Mouse (Mus musculus): Measurements from ENCODE around the gene Ddx27. TPM values are rescaled to one million over a fixed set of nuclear protein-coding genes. Genes with fewer than 3 reads are reported as not detected.
A peak's percentile ranks its signal among the peaks of the same experiment; 100 is the strongest.
"Not testable (repeated sequence)": the region's sequence is repeated elsewhere in the genome, so short reads cannot be mapped to it uniquely, and the experiment has no call there.

Gene Ddx27
- polyA plus RNA-seq, 1 experiment from 2014 or later = 54.2 TPM

DNA sequence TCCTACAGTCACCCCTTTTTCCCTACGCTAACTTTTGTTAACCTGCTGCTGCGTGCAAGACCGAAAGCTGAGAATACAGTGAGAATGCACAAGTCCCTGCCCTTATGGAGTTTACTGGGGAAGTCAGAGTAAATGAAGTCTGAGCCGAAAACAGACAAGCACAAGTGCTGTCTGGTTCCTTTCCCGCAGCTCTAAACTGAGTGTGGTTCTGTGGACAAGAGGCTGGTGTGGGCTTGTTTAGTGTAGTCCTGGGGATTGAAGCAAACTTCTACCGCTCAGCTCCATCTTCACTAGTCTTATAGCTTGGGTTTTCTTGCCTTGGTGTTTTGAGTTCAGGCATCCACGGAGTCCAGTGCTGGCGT, 18.5 kb upstream of the Ddx27 start:
- peak overlapping the region; percentile 92 for H3K4me2 ChIP-seq
- 36% methylated on average over 8 of the region's 8 CpGs for WGBS

DNA sequence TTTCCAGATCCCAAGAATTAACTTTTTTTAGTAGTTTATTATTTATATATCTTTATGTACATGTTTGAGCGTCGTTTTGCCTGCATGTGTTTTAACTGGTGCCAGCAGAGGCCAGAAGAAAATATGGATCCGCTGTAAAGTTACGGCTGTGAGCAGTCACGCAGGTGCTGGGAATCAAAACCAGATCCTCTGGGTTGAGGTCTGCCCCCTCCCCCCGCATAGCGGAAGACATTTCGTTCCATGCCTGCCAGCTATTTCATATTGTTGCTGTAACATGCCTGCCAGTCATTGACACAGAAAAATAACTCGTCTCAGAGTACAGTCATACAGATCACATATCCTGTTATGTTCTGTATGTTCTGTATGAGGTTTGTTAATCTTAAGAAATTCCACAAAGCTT, 13.5 kb upstream of the Ddx27 start:
- no peak overlapping the region for H3K4me2 ChIP-seq
- H3K36me3 ChIP-seq = no peaks in the 10 kb centered on the region
- no peak overlapping the region for H3K4me3 ChIP-seq
- no peaks in the 10 kb centered on the region for H3K9me3 ChIP-seq
- H3K9ac ChIP-seq = no peak overlapping the region
- peaks cover 10% of the 10 kb centered on the region; the same call in 1 of the 2 replicates for H3K4me1 ChIP-seq
- no peaks in the 10 kb centered on the region for H3K27me3 ChIP-seq
- ATAC-seq (ENCODE audit: insufficient number of reproducible peaks, insufficient read depth, low FRiP score, low TSS enrichment, low read depth) = no peak
- 0 out of 2 replicates have a peak overlapping the region, but pooled peaks have one; percentile 5 for H3K27ac ChIP-seq
- 28% methylated on average over 9 of the region's 9 CpGs for WGBS

More for the DNA sequence above, 18.5 kb upstream of the Ddx27 start:
- H3K9me3 ChIP-seq = no peaks in the 10 kb centered on the region
- H3K36me3 ChIP-seq = no peaks in the 10 kb centered on the region
- no peaks in the 10 kb centered on the region for H3K27me3 ChIP-seq
- no peak for ATAC-seq (ENCODE audit: insufficient number of reproducible peaks, insufficient read depth, low FRiP score, low TSS enrichment, low read depth)
- peak overlapping the region; percentile 98 for H3K9ac ChIP-seq
- H3K27ac ChIP-seq = peak overlapping the region; percentile 99
- peaks cover 44% of the 10 kb centered on the region for H3K4me1 ChIP-seq
- peak overlapping the region; percentile 97 for H3K4me3 ChIP-seq

DNA sequence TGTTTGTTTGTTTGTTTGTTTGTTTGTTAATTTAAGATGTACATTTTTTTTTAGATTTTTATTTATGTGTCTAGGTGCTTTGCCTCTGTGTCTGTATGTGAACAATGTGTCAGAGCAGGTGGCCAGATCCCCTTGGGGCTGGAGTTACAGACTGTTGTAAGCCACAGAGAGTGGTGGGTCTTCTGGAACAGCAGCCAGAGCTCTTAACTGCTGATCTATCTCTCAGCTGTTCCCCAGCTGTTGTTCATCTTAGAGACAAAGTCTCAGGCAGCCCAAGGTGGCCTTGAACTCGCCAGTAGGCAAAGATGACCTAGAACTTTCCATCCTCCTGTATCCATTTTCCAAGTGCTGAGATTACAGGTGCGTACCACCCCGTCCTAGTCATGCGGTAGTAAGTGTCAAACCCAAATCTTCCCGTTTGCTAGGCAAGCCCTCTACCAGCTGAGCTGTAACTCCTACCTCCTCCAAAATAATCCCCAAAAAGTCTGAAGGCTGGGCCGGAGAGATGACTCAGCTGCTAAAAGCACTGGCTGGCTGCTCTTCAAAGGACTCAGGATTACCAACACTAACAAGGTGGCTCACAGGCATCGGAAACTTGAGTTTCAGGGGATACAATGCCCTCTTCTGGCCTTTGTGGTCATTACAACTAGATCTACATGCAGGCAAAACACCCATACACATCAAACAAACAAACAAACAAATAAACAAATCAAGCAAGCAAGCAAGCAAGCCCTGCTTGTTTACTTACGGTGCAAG, 10.7 kb upstream of the Ddx27 start:
- H3K27ac ChIP-seq = no peak overlapping the region
- no peak overlapping the region for H3K4me3 ChIP-seq
- 47% methylated on average over 8 of the region's 8 CpGs for WGBS
- no peaks in the 10 kb centered on the region for H3K36me3 ChIP-seq
- H3K4me1 ChIP-seq = peaks cover 5% of the 10 kb centered on the region; the same call in 1 of the 2 replicates
- H3K9me3 ChIP-seq = no peaks in the 10 kb centered on the region
- H3K27me3 ChIP-seq = no peaks in the 10 kb centered on the region
- no peak for ATAC-seq (ENCODE audit: insufficient number of reproducible peaks, insufficient read depth, low FRiP score, low TSS enrichment, low read depth)
- H3K4me2 ChIP-seq = no peak overlapping the region
- no peak overlapping the region for H3K9ac ChIP-seq

DNA sequence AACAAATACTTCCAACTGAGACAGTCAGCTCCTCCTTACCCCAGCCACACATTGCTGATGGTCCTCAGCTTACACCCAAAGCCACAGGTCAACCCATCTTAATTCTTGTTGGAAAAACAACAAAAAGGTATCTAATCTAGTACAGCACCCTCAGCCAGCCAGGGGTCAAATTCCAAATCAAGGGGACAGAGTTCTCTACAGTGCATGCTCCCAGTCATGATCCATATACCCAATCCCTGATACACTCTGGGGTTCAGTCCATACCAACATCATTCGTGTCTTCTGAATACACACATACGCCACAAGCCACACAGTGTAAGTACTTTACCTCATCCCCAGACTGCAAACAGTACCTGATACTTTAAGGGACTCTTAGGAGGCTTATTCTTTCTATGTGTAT, 8.6 kb upstream of the Ddx27 start:
- no peaks in the 10 kb centered on the region for H3K36me3 ChIP-seq
- H3K4me2 ChIP-seq = no peak overlapping the region
- no peaks in the 10 kb centered on the region; the same call in 1 of the 2 replicates for H3K4me1 ChIP-seq
- no peak for ATAC-seq (ENCODE audit: insufficient number of reproducible peaks, insufficient read depth, low FRiP score, low TSS enrichment, low read depth)
- H3K27me3 ChIP-seq = no peaks in the 10 kb centered on the region
- no peak overlapping the region for H3K27ac ChIP-seq
- no peaks in the 10 kb centered on the region for H3K9me3 ChIP-seq
- H3K9ac ChIP-seq = no peak overlapping the region
- no peak overlapping the region for H3K4me3 ChIP-seq
- WGBS = 87% methylated on average over 2 of the region's 2 CpGs

DNA sequence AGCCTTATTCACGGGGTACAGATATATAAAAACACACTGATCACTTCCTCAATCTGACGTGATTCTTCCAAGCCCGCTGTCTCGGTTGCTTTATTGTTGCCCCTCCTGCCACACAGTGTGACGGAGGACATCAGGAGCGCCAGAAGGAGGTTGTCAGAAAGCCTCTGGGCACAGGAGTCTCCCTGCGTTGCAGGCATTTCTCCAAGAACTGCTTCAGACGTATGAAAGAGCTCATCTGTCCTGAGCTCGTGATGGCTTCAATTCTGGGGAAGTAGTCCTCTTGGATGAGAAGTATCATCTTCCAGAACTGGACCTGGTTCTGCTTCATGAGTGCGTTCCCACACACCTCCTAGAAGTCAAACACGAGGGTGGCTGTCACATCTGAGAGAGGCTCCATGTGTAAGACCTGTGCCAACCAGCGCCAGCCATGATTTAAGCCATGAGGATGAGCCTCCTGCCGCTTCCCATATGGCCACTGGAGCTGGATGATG, 7.9 kb upstream of the Ddx27 start:
- ATAC-seq (ENCODE audit: insufficient number of reproducible peaks, insufficient read depth, low FRiP score, low TSS enrichment, low read depth) = no peak
- H3K9ac ChIP-seq = no peak overlapping the region
- WGBS = 72% methylated on average over 13 of the region's 13 CpGs
- H3K36me3 ChIP-seq = no peaks in the 10 kb centered on the region
- H3K9me3 ChIP-seq = no peaks in the 10 kb centered on the region
- H3K4me2 ChIP-seq = no peak overlapping the region
- no peak overlapping the region for H3K27ac ChIP-seq
- H3K4me3 ChIP-seq = no peak overlapping the region
- no peaks in the 10 kb centered on the region for H3K27me3 ChIP-seq
- no peaks in the 10 kb centered on the region; the same call in 1 of the 2 replicates for H3K4me1 ChIP-seq

DNA sequence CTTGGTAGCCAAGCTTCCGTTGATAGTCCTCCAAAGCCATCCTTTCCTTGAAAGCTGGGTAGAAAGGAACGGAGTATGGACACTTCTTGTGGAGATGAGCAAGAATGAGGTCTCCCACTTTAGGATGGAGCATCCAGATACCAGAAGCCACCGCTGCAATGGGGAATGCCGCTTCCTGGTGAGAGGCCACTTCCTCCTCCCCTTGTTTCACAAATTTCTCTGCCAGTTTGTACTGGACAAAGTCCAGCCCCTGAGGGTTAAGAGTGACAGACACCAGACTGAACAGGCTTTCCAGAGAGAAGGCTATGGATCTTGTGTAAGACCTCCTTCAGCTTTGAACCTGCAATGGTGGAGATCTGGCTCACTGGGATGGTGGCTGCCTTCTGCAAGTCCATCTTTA, 7.4 kb upstream of the Ddx27 start:
- H3K9ac ChIP-seq; H3K4me3 ChIP-seq; H3K4me2 ChIP-seq; H3K27ac ChIP-seq; H3K27me3 ChIP-seq; ATAC-seq (ENCODE audit: insufficient number of reproducible peaks, insufficient read depth, low FRiP score, low TSS enrichment, low read depth); H3K9me3 ChIP-seq; H3K4me1 ChIP-seq; H3K36me3 ChIP-seq: not testable (repeated sequence)
- WGBS = 82% methylated on average over 4 of the region's 4 CpGs

DNA sequence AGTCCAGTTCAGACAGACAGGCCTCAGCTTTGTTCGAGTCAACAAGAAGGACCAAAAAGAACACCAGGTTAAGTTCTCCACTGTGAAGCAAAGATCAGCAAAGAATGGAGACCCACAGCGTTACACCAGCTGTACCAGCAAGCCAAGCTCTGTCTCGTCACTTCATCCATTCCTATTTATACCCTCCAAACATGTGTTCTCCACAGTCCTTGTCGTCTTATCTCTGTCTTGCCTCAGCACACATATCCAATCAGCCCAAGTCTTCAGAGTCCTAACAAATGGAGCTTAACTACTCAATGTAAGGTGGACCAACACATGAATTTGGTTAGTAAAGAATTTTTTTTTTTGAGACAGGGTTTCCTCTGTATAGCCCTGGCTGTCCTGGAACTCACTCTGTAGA, 5.5 kb upstream of the Ddx27 start:
- no peak overlapping the region for H3K4me3 ChIP-seq
- no peak overlapping the region for H3K9ac ChIP-seq
- 81% methylated on average over 4 of the region's 4 CpGs for WGBS
- peaks cover under 1% of the 10 kb centered on the region; the same call in 1 of the 2 replicates for H3K4me1 ChIP-seq
- no peak overlapping the region for H3K4me2 ChIP-seq
- no peaks in the 10 kb centered on the region for H3K36me3 ChIP-seq
- no peak for ATAC-seq (ENCODE audit: insufficient number of reproducible peaks, insufficient read depth, low FRiP score, low TSS enrichment, low read depth)
- no peak overlapping the region for H3K27ac ChIP-seq
- no peaks in the 10 kb centered on the region for H3K9me3 ChIP-seq
- H3K27me3 ChIP-seq = no peaks in the 10 kb centered on the region

DNA sequence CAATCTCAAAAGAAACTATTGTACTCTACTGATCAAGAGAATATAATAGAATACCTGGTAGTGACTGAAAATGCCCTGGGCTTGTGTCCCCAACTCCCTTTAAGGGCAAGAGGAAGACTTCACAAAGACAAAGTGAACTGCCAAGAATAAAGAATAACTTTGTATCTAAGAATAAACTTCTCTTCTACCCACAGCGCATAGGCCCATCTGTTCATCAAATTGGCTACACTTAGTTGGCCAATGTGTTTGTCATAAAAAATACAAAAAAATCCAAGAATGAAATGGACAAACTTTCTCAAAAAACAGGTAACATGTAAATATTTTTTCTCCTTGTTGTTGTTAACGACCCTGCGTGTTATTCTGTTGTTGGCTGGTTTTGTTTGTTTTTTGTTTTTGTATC, 4.4 kb upstream of the Ddx27 start:
- Histone ChIP-seq H3K36me3 (no peaks in the 10 kb centered on the region), H3K9ac (no peak overlapping the region), H3K4me2 (no peak overlapping the region), H3K4me3 (no peak overlapping the region), H3K27ac (no peak overlapping the region), H3K9me3 (no peaks in the 10 kb centered on the region), H3K4me1 (peaks cover 4% of the 10 kb centered on the region), H3K27me3 (no peaks in the 10 kb centered on the region)
- no peak for ATAC-seq (ENCODE audit: insufficient number of reproducible peaks, insufficient read depth, low FRiP score, low TSS enrichment, low read depth)
- WGBS = 77% methylated on average over 3 of the region's 3 CpGs

DNA sequence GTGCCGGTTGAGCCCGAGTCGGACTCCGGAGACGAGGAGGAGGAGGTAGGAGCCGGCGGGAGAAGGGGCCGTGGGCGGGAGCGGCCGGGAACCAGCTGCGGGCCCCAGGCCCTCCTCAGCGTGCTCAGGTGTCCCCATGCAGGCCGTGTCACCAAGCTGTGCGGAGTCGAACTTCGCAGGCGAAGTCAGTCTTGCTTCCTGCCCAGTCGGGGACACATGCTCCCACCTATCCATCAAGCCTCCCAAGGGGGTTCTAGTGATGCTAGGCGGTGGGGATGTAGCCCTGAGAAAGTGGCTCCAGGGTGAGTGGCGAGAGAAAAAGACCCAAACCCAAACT, 357 bp downstream of the Ddx27 start:
- H3K27me3 ChIP-seq = no peaks in the 10 kb centered on the region
- peaks cover 18% of the 10 kb centered on the region for H3K4me1 ChIP-seq
- peak overlapping the region; percentile 98 for H3K4me2 ChIP-seq
- H3K9me3 ChIP-seq = no peaks in the 10 kb centered on the region
- peak; percentile 66; the same call in 1 of the 2 replicates for ATAC-seq (ENCODE audit: insufficient number of reproducible peaks, insufficient read depth, low FRiP score, low TSS enrichment, low read depth)
- peak overlapping the region; percentile 89 for H3K27ac ChIP-seq
- peak overlapping the region; percentile 92 for H3K9ac ChIP-seq
- H3K4me3 ChIP-seq = peak overlapping the region; percentile 93
- peaks cover 24% of the 10 kb centered on the region for H3K36me3 ChIP-seq
- under 1% methylated on average over 13 of the region's 21 CpGs for WGBS

DNA sequence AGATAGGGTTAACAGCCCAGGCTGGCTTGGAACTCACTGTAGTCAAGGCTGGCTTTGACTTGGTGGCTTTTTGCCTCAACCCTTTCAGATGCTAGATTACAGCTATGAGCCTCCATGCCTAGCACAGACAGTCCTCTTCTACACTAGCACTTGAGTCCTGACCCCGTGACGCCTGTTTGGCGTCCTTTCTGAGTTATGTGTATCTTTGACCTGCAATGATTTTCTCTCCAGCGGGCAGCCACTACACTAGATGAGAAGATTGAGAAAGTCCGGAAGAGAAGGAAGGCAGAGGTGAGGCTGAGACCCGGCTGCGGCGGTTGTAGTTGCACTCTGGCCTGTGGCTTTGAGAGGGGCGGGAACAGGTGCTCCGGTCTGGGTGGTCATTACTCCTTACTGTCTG, 4.4 kb downstream of the Ddx27 start:
- Histone ChIP-seq H3K4me2 (no peak overlapping the region), H3K36me3 (peaks cover 60% of the 10 kb centered on the region)

DNA sequence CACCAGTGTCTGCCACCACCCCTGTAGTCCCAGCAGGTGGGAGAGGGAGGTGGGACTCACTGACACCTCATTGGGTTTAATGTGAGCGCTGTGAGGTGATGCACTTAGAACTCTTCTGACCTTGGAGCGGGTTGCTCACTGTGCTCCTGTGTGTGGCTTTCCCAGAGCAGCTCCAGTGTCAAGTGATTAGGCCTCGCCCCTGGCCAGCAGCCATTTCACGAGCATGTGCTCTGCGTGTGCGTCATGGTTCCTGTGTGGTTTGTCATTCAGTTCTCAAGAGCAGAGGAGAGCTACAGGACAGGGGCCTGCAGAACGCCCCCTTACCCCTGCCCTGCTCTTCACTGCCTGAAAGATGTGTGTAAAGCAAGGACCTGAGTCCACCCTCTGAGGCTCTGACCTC, 13.6 kb downstream of the Ddx27 start:
- Histone ChIP-seq H3K9me3 (no peaks in the 10 kb centered on the region), H3K27ac (no peak overlapping the region), H3K27me3 (no peaks in the 10 kb centered on the region), H3K4me3 (no peak overlapping the region), H3K36me3 (peaks cover 94% of the 10 kb centered on the region), H3K4me2 (no peak overlapping the region), H3K4me1 (no peaks in the 10 kb centered on the region), H3K9ac (no peak overlapping the region)
- ATAC-seq (ENCODE audit: insufficient number of reproducible peaks, insufficient read depth, low FRiP score, low TSS enrichment, low read depth) = no peak
- WGBS = 94% methylated on average over 7 of the region's 7 CpGs

More for the DNA sequence above, 4.4 kb downstream of the Ddx27 start:
- Histone ChIP-seq H3K27ac (no peak overlapping the region), H3K4me1 (peaks cover 18% of the 10 kb centered on the region), H3K4me3 (no peak overlapping the region), H3K27me3 (no peaks in the 10 kb centered on the region), H3K9me3 (no peaks in the 10 kb centered on the region), H3K9ac (no peak overlapping the region)
- ATAC-seq (ENCODE audit: insufficient number of reproducible peaks, insufficient read depth, low FRiP score, low TSS enrichment, low read depth) = no peak
- WGBS = 94% methylated on average over 10 of the region's 10 CpGs

DNA sequence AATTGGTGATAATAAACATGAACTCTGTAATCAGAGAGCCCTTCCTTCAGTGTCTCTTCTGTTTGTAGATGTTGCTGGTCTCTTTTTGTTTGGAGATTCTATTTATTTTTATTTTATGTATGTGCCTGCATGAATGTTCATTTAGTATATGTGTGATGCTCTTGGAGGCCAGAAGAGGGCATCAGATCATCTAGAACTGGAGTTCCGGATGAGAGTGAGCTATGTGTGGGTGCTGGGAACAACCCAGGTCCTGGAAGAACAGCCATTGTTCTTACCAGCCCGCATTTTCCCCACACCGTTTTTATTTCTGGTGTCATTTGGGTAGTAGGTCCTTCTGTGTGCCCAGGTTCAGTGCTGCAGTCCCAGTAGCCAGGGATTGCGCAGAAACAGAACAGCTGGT, 15.5 kb downstream of the Ddx27 start:
- no peaks in the 10 kb centered on the region for H3K4me1 ChIP-seq
- H3K4me3 ChIP-seq = no peak overlapping the region
- 90% methylated on average over 4 of the region's 4 CpGs for WGBS
- no peaks in the 10 kb centered on the region for H3K9me3 ChIP-seq
- H3K4me2 ChIP-seq = no peak overlapping the region
- H3K27ac ChIP-seq = no peak overlapping the region
- no peaks in the 10 kb centered on the region for H3K27me3 ChIP-seq
- ATAC-seq (ENCODE audit: insufficient number of reproducible peaks, insufficient read depth, low FRiP score, low TSS enrichment, low read depth) = no peak
- peaks cover 96% of the 10 kb centered on the region for H3K36me3 ChIP-seq
- no peak overlapping the region for H3K9ac ChIP-seq

Measured in embryonic facial prominence, embryonic 13.5 days (tissue).